Mouse (Mus musculus): ENCODE data around the gene Gm20388. TPM values are rescaled to one million over a fixed set of nuclear protein-coding genes. Genes with fewer than 3 reads are reported as not detected.

The Gm20388 gene
- polyA plus RNA-seq, 1 experiment, result 23.9 TPM

- no peak overlapping the region for H3K4me3 ChIP-seq (ENCODE audit: insufficient read depth, low read length)
- H3K27ac ChIP-seq (ENCODE audit: insufficient read depth, low read length), result no peak overlapping the region
- peaks cover 36% of the 10 kb centered on the region for H3K4me1 ChIP-seq (ENCODE audit: control insufficient read depth, insufficient read depth, low read length)
- TF ChIP-seq POLR2A (IDR thresholded peaks at IDR 0.05; ENCODE audit: extremely low read depth, insufficient read depth, low read length) (no peak), CTCF (IDR thresholded peaks at IDR 0.05; ENCODE audit: extremely low read depth, insufficient read depth, low read length) (no peak)
Measured at GRCm38 (mm10) chr8:122935912-122936311, 3025.3 kb downstream of the Gm20388 start.

DNA sequence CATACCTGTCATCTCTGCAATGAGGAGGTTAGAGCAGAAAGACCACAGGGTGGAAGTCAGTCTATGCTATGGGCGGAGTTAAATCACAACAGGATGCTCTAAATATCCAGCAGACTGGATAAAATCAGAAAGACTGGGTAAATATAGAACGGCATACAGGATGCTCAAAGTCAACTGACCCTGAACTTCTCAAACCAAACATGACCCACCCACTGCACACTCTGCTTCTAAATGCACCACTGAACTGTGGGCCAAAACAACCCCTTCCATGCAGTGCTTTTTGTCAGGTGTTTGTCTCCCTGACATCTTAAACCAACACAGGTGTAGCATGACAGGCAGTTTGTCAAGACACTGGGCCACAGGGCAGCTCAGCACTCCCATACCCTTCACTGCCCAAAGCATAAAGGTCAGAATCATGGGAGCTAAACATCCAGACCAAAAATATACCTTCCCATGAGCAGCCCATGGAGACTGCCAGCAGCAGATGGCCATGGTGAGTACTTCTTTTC is 3027.0 kb downstream of the Gm20388 start:
- 0 out of 2 replicates have a peak overlapping the region, but pooled peaks have one; percentile 5 for H3K27ac ChIP-seq (ENCODE audit: insufficient read depth, low read length)
- no peak for TF ChIP-seq CTCF (IDR thresholded peaks at IDR 0.05; ENCODE audit: extremely low read depth, insufficient read depth, low read length)
- no peak overlapping the region for H3K4me3 ChIP-seq (ENCODE audit: insufficient read depth, low read length)
- peaks cover 28% of the 10 kb centered on the region for H3K4me1 ChIP-seq (ENCODE audit: control insufficient read depth, insufficient read depth, low read length)

GRCm38 (mm10) chr8:122938170-122938569 is 3027.5 kb downstream of the Gm20388 start:
- Histone ChIP-seq H3K27ac (ENCODE audit: insufficient read depth, low read length) (no peak overlapping the region), H3K4me3 (ENCODE audit: insufficient read depth, low read length) (no peak overlapping the region), H3K4me1 (ENCODE audit: control insufficient read depth, insufficient read depth, low read length) (peaks cover 25% of the 10 kb centered on the region)
- TF ChIP-seq POLR2A (IDR thresholded peaks at IDR 0.05; ENCODE audit: extremely low read depth, insufficient read depth, low read length) (no peak), CTCF (IDR thresholded peaks at IDR 0.05; ENCODE audit: extremely low read depth, insufficient read depth, low read length) (no peak)

GRCm38 (mm10) chr8:122938591-122938990 is 3027.9 kb downstream of the Gm20388 start:
- Histone ChIP-seq H3K4me3 (ENCODE audit: insufficient read depth, low read length) (no peak overlapping the region), H3K27ac (ENCODE audit: insufficient read depth, low read length) (no peak overlapping the region), H3K4me1 (ENCODE audit: control insufficient read depth, insufficient read depth, low read length) (peaks cover 25% of the 10 kb centered on the region)
- no peak for TF ChIP-seq CTCF (IDR thresholded peaks at IDR 0.05; ENCODE audit: extremely low read depth, insufficient read depth, low read length)
- no peak for TF ChIP-seq POLR2A (IDR thresholded peaks at IDR 0.05; ENCODE audit: extremely low read depth, insufficient read depth, low read length)

- H3K27ac ChIP-seq (ENCODE audit: insufficient read depth, low read length), result peak overlapping the region; percentile 54; the same call in 1 of the 2 replicates
- TF ChIP-seq CTCF (IDR thresholded peaks at IDR 0.05; ENCODE audit: extremely low read depth, insufficient read depth, low read length) (no peak), POLR2A (IDR thresholded peaks at IDR 0.05; ENCODE audit: extremely low read depth, insufficient read depth, low read length) (no peak)
- H3K4me3 ChIP-seq (ENCODE audit: insufficient read depth, low read length), result no peak overlapping the region
- peaks cover 11% of the 10 kb centered on the region for H3K4me1 ChIP-seq (ENCODE audit: control insufficient read depth, insufficient read depth, low read length)
Measured at GRCm38 (mm10) chr8:122942803-122943713, 3032.4 kb downstream of the Gm20388 start.

- peaks cover 14% of the 10 kb centered on the region for H3K4me1 ChIP-seq (ENCODE audit: control insufficient read depth, insufficient read depth, low read length)
Measured at GRCm38 (mm10) chr8:122945775-122946174, 3035.1 kb downstream of the Gm20388 start.

GRCm38 (mm10) chr8:122949701-122950100 is 3039.1 kb downstream of the Gm20388 start:
- no peak overlapping the region for H3K4me3 ChIP-seq (ENCODE audit: insufficient read depth, low read length)
- peaks cover 34% of the 10 kb centered on the region for H3K4me1 ChIP-seq (ENCODE audit: control insufficient read depth, insufficient read depth, low read length)
- no peak overlapping the region for H3K27ac ChIP-seq (ENCODE audit: insufficient read depth, low read length)
- TF ChIP-seq POLR2A (IDR thresholded peaks at IDR 0.05; ENCODE audit: extremely low read depth, insufficient read depth, low read length) (no peak), CTCF (IDR thresholded peaks at IDR 0.05; ENCODE audit: extremely low read depth, insufficient read depth, low read length) (no peak)

More at GRCm38 (mm10) chr8:122945775-122946174, 3035.1 kb downstream of the Gm20388 start:
- Histone ChIP-seq H3K4me3 (ENCODE audit: insufficient read depth, low read length) (no peak overlapping the region), H3K27ac (ENCODE audit: insufficient read depth, low read length) (no peak overlapping the region)
- TF ChIP-seq POLR2A (IDR thresholded peaks at IDR 0.05; ENCODE audit: extremely low read depth, insufficient read depth, low read length) (no peak), CTCF (IDR thresholded peaks at IDR 0.05; ENCODE audit: extremely low read depth, insufficient read depth, low read length) (no peak)

DNA sequence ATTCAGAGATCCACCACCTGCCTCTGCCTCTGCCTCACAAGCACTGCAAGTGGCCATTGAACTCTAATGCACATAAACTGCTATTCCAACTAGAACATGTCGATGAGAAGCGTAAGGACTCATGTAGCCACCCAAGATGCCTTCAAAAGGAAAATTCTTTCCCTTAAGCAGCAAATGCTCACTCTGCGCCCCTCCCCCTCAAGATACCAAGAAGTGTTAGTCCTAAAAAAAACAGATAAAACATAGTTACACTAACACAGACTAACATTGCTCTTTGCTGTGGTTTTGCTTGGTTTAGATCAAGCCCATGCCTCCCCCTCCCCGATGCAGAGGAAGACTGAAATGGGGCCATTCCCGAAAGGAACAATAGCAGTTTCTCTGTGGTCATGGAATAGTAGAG is 3040.8 kb downstream of the Gm20388 start:
- Histone ChIP-seq H3K4me3 (ENCODE audit: insufficient read depth, low read length) (no peak overlapping the region), H3K27ac (ENCODE audit: insufficient read depth, low read length) (no peak overlapping the region), H3K4me1 (ENCODE audit: control insufficient read depth, insufficient read depth, low read length) (peaks cover 39% of the 10 kb centered on the region)
- TF ChIP-seq CTCF (IDR thresholded peaks at IDR 0.05; ENCODE audit: extremely low read depth, insufficient read depth, low read length) (no peak), POLR2A (IDR thresholded peaks at IDR 0.05; ENCODE audit: extremely low read depth, insufficient read depth, low read length) (no peak)

GRCm38 (mm10) chr8:122953028-122953427 is 3042.4 kb downstream of the Gm20388 start:
- Histone ChIP-seq H3K27ac (ENCODE audit: insufficient read depth, low read length) (no peak overlapping the region), H3K4me1 (ENCODE audit: control insufficient read depth, insufficient read depth, low read length) (peaks cover 47% of the 10 kb centered on the region), H3K4me3 (ENCODE audit: insufficient read depth, low read length) (no peak overlapping the region)
- no peak for TF ChIP-seq CTCF (IDR thresholded peaks at IDR 0.05; ENCODE audit: extremely low read depth, insufficient read depth, low read length)
- TF ChIP-seq POLR2A (IDR thresholded peaks at IDR 0.05; ENCODE audit: extremely low read depth, insufficient read depth, low read length), result no peak

All from cortical plate, adult 2 months (tissue).